Mouse (Mus musculus): ENCODE measurements around the gene Dclk2. TPM values are rescaled to one million over a fixed set of nuclear protein-coding genes. Genes with fewer than 3 reads are reported as not detected.

Dclk2 gene
- polyA plus RNA-seq, 1 experiment, result 20.7 TPM

GRCm38 (mm10) chr3:86789752-86790151, 130.9 kb downstream of the Dclk2 start:
- Histone ChIP-seq H3K9ac (ENCODE audit: low read depth, poor library complexity, severe bottlenecking) (no peak overlapping the region), H3K4me1 (ENCODE audit: control insufficient read depth, insufficient read depth, low read length) (no peaks in the 10 kb centered on the region), H3K27me3 (ENCODE audit: control insufficient read depth, insufficient read depth, low read length, poor library complexity, severe bottlenecking) (no peaks in the 10 kb centered on the region), H3K36me3 (ENCODE audit: control insufficient read depth, insufficient read depth, low read length, poor library complexity, severe bottlenecking) (no peaks in the 10 kb centered on the region), H3K27ac (ENCODE audit: insufficient read depth, low read length) (no peak overlapping the region), H3K4me3 (ENCODE audit: low read depth, low read length) (no peak overlapping the region), H3K9me3 (replicated peaks; ENCODE audit: control insufficient read depth, insufficient read depth, low read length, poor library complexity, severe bottlenecking) (no peaks in the 10 kb centered on the region)
- no peak for TF ChIP-seq EP300 (IDR thresholded peaks at IDR 0.05; ENCODE audit: insufficient read depth, low read depth, low read length)
- TF ChIP-seq POLR2A (IDR thresholded peaks at IDR 0.05; ENCODE audit: insufficient read depth, low read length), result no peak
- TF ChIP-seq CTCF (IDR thresholded peaks at IDR 0.05; ENCODE audit: low read depth, low read length), result no peak

- H3K36me3 ChIP-seq (ENCODE audit: control insufficient read depth, insufficient read depth, low read length, poor library complexity, severe bottlenecking), result no peaks in the 10 kb centered on the region
- TF ChIP-seq CTCF (IDR thresholded peaks at IDR 0.05; ENCODE audit: low read depth, low read length) (no peak), EP300 (IDR thresholded peaks at IDR 0.05; ENCODE audit: insufficient read depth, low read depth, low read length) (no peak), POLR2A (IDR thresholded peaks at IDR 0.05; ENCODE audit: insufficient read depth, low read length) (no peak)
- no peak overlapping the region for H3K27ac ChIP-seq (ENCODE audit: insufficient read depth, low read length)
- no peak overlapping the region for H3K9ac ChIP-seq (ENCODE audit: low read depth, poor library complexity, severe bottlenecking)
- no peaks in the 10 kb centered on the region for H3K9me3 ChIP-seq (replicated peaks; ENCODE audit: control insufficient read depth, insufficient read depth, low read length, poor library complexity, severe bottlenecking)
- no peak overlapping the region for H3K4me3 ChIP-seq (ENCODE audit: low read depth, low read length)
- H3K27me3 ChIP-seq (ENCODE audit: control insufficient read depth, insufficient read depth, low read length, poor library complexity, severe bottlenecking), result no peaks in the 10 kb centered on the region
- H3K4me1 ChIP-seq (ENCODE audit: control insufficient read depth, insufficient read depth, low read length), result no peaks in the 10 kb centered on the region
Observed at GRCm38 (mm10) chr3:86788711-86789110, 131.9 kb downstream of the Dclk2 start.

- H3K9me3 ChIP-seq (replicated peaks; ENCODE audit: control insufficient read depth, insufficient read depth, low read length, poor library complexity, severe bottlenecking), result no peaks in the 10 kb centered on the region
- TF ChIP-seq POLR2A (IDR thresholded peaks at IDR 0.05; ENCODE audit: insufficient read depth, low read length) (no peak), EP300 (IDR thresholded peaks at IDR 0.05; ENCODE audit: insufficient read depth, low read depth, low read length) (no peak), CTCF (IDR thresholded peaks at IDR 0.05; ENCODE audit: low read depth, low read length) (no peak)
- H3K4me1 ChIP-seq (ENCODE audit: control insufficient read depth, insufficient read depth, low read length), result no peaks in the 10 kb centered on the region
- no peak overlapping the region for H3K27ac ChIP-seq (ENCODE audit: insufficient read depth, low read length)
- no peak overlapping the region for H3K9ac ChIP-seq (ENCODE audit: low read depth, poor library complexity, severe bottlenecking)
- no peaks in the 10 kb centered on the region for H3K27me3 ChIP-seq (ENCODE audit: control insufficient read depth, insufficient read depth, low read length, poor library complexity, severe bottlenecking)
- no peaks in the 10 kb centered on the region for H3K36me3 ChIP-seq (ENCODE audit: control insufficient read depth, insufficient read depth, low read length, poor library complexity, severe bottlenecking)
- no peak overlapping the region for H3K4me3 ChIP-seq (ENCODE audit: low read depth, low read length)
Observed at GRCm38 (mm10) chr3:86787423-86788123, 133.1 kb downstream of the Dclk2 start.

GRCm38 (mm10) chr3:86786845-86787351, 133.8 kb downstream of the Dclk2 start:
- Histone ChIP-seq H3K27me3 (ENCODE audit: control insufficient read depth, insufficient read depth, low read length, poor library complexity, severe bottlenecking) (no peaks in the 10 kb centered on the region), H3K27ac (ENCODE audit: insufficient read depth, low read length) (no peak overlapping the region), H3K4me3 (ENCODE audit: low read depth, low read length) (no peak overlapping the region), H3K4me1 (ENCODE audit: control insufficient read depth, insufficient read depth, low read length) (no peaks in the 10 kb centered on the region), H3K9me3 (replicated peaks; ENCODE audit: control insufficient read depth, insufficient read depth, low read length, poor library complexity, severe bottlenecking) (no peaks in the 10 kb centered on the region), H3K9ac (ENCODE audit: low read depth, poor library complexity, severe bottlenecking) (no peak overlapping the region), H3K36me3 (ENCODE audit: control insufficient read depth, insufficient read depth, low read length, poor library complexity, severe bottlenecking) (no peaks in the 10 kb centered on the region)
- no peak for TF ChIP-seq EP300 (IDR thresholded peaks at IDR 0.05; ENCODE audit: insufficient read depth, low read depth, low read length)
- TF ChIP-seq POLR2A (IDR thresholded peaks at IDR 0.05; ENCODE audit: insufficient read depth, low read length), result no peak
- TF ChIP-seq CTCF (IDR thresholded peaks at IDR 0.05; ENCODE audit: low read depth, low read length), result no peak

GRCm38 (mm10) chr3:86786280-86786679, 134.4 kb downstream of the Dclk2 start:
- Histone ChIP-seq H3K4me3 (ENCODE audit: low read depth, low read length) (no peak overlapping the region), H3K4me1 (ENCODE audit: control insufficient read depth, insufficient read depth, low read length) (no peaks in the 10 kb centered on the region), H3K9me3 (replicated peaks; ENCODE audit: control insufficient read depth, insufficient read depth, low read length, poor library complexity, severe bottlenecking) (no peaks in the 10 kb centered on the region), H3K36me3 (ENCODE audit: control insufficient read depth, insufficient read depth, low read length, poor library complexity, severe bottlenecking) (no peaks in the 10 kb centered on the region), H3K9ac (ENCODE audit: low read depth, poor library complexity, severe bottlenecking) (no peak overlapping the region), H3K27ac (ENCODE audit: insufficient read depth, low read length) (no peak overlapping the region), H3K27me3 (ENCODE audit: control insufficient read depth, insufficient read depth, low read length, poor library complexity, severe bottlenecking) (no peaks in the 10 kb centered on the region)
- TF ChIP-seq EP300 (IDR thresholded peaks at IDR 0.05; ENCODE audit: insufficient read depth, low read depth, low read length) (no peak), POLR2A (IDR thresholded peaks at IDR 0.05; ENCODE audit: insufficient read depth, low read length) (no peak), CTCF (IDR thresholded peaks at IDR 0.05; ENCODE audit: low read depth, low read length) (no peak)

- H3K27me3 ChIP-seq (ENCODE audit: control insufficient read depth, insufficient read depth, low read length, poor library complexity, severe bottlenecking), result no peaks in the 10 kb centered on the region
- H3K4me3 ChIP-seq (ENCODE audit: low read depth, low read length), result no peak overlapping the region
- H3K9me3 ChIP-seq (replicated peaks; ENCODE audit: control insufficient read depth, insufficient read depth, low read length, poor library complexity, severe bottlenecking), result no peaks in the 10 kb centered on the region
- H3K9ac ChIP-seq (ENCODE audit: low read depth, poor library complexity, severe bottlenecking), result no peak overlapping the region
- H3K27ac ChIP-seq (ENCODE audit: insufficient read depth, low read length), result no peak overlapping the region
- TF ChIP-seq POLR2A (IDR thresholded peaks at IDR 0.05; ENCODE audit: insufficient read depth, low read length) (no peak), EP300 (IDR thresholded peaks at IDR 0.05; ENCODE audit: insufficient read depth, low read depth, low read length) (no peak), CTCF (IDR thresholded peaks at IDR 0.05; ENCODE audit: low read depth, low read length) (no peak)
- no peaks in the 10 kb centered on the region for H3K4me1 ChIP-seq (ENCODE audit: control insufficient read depth, insufficient read depth, low read length)
- no peaks in the 10 kb centered on the region for H3K36me3 ChIP-seq (ENCODE audit: control insufficient read depth, insufficient read depth, low read length, poor library complexity, severe bottlenecking)
Observed at GRCm38 (mm10) chr3:86784930-86785329, 135.7 kb downstream of the Dclk2 start.
